Mouse (Mus musculus): ENCODE measurements around the gene Fam122a. TPM values are rescaled to one million over a fixed set of nuclear protein-coding genes. Genes with fewer than 3 reads are reported as not detected.

Fam122a gene
- polyA plus RNA-seq, 1 experiment = 28.4 TPM

DNA sequence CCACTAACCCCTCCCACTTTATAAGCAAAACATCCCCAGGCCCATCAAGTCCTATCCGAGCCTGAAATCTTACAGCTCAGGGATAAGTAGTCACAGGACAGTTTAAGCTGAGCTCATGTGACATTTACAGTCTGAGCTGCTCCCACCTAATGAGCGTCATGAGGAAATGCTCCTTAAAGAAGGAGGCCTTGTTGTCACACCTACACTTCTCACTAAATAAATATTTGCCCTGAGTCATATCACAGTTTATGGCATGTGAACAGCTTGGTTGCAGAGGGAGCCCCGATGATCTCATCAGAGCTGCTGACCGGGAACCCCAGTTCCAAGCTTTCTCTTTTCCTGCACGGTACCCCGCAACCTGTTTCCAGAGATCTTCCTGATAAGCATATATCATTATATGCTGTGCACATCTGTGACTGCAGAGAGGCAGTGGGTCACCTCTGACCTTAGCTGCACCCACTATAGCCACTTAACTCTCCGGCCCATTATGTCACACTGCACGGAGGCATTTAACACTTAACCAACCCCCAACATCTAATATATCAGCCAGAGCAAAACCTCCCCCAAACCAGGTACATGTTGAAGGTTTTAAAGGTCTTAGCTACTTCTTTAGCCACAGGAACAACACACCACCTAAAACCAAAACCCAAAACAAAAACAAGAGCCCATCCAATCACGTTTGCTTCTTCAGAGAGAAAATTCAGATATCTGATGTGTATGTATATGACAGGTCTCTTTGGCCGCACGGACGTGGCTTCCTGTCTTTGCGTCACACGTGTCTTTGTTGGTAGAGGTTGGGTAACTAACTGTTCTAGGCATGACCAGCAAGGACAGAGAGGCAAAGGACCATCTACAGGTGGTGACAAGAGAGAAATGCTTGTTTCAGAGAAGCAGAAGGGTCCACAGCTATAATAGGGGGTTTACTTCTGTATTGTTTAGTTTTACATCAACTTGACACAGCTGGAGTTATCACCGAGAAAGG, 37.8 kb upstream of the Fam122a start:
- Histone ChIP-seq H3K4me3 (replicated peaks; ENCODE audit: extremely low read depth, low read depth, low read length) (no peak overlapping the region), H3K4me1 (ENCODE audit: control insufficient read depth, insufficient read depth, low read length) (no peaks in the 10 kb centered on the region; the same call in 1 of the 2 replicates)
- no peak for DNase-seq
- TF ChIP-seq POLR2A (IDR thresholded peaks at IDR 0.05; ENCODE audit: borderline replicate concordance, extremely low read depth, low read depth, low read length) (no peak), CTCF (IDR thresholded peaks at IDR 0.05; ENCODE audit: insufficient read depth, low read length) (no peak)
- WGBS = 63% methylated on average over 15 of the region's 15 CpGs

DNA sequence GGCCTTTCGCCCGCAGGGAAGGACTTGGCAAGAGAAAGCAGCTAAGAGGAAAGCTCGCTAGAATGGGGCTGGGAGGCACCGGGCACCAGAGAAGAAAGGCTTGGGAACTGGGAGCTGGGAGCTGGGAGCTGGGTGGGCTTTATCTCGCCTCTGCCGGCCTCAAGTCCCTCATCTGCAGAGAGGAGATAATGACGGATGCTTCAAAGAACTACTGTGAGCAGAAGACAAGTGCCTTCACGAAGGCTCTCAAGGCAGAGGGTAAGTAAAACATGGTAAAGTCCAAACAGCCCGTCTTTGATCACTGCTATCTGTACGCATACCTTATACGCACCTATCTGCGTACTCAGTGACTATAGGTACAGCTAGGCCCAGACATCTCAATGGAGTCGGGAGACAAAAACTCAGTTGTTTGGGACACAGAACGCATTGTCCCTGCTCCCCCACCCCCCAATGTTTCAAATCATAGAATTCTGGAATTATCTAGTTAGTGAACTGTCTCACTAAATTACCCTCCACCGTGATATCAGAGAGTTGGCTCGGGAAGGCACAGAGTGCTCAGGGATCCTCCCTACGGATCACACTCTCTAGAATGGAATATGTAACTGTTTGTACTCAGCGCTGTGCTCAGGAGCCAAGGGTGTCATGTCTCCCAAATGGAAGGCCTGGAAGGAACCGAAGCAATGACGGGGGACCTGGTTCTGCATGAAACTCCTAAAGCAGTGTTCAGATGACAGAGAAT, 36.1 kb upstream of the Fam122a start:
- WGBS = 79% methylated on average over 20 of the region's 20 CpGs

DNA sequence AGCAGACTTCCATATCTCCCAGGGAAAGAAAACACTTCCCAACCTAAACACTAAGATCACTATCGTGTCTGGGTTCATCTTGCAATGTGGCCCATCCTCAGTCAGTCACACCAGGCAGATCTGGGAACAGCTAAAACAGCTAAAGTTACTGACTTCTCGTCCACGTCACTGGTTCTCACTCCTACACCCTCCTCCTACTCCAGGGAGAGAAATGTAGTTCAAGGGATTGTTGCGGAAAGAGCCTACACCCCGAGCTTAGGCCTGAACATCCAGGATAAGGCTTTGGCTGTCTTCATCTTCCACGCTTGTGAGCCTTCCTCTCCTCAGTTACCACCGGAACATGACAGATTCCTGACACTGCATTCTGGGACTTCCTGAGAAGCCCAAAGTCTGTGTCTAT, 34.8 kb upstream of the Fam122a start:
- no peak for TF ChIP-seq CTCF (IDR thresholded peaks at IDR 0.05; ENCODE audit: insufficient read depth, low read length)
- no peak for TF ChIP-seq POLR2A (IDR thresholded peaks at IDR 0.05; ENCODE audit: borderline replicate concordance, extremely low read depth, low read depth, low read length)
- 84% methylated on average over 7 of the region's 7 CpGs for WGBS
- H3K4me1 ChIP-seq (ENCODE audit: control insufficient read depth, insufficient read depth, low read length) = peaks cover 2% of the 10 kb centered on the region; the same call in 1 of the 2 replicates
- H3K4me3 ChIP-seq (replicated peaks; ENCODE audit: extremely low read depth, low read depth, low read length) = no peak overlapping the region
- no peak for DNase-seq

More for the DNA sequence above, 36.1 kb upstream of the Fam122a start:
- no peaks in the 10 kb centered on the region; the same call in 1 of the 2 replicates for H3K4me1 ChIP-seq (ENCODE audit: control insufficient read depth, insufficient read depth, low read length)
- TF ChIP-seq POLR2A (IDR thresholded peaks at IDR 0.05; ENCODE audit: borderline replicate concordance, extremely low read depth, low read depth, low read length) = no peak
- no peak for TF ChIP-seq CTCF (IDR thresholded peaks at IDR 0.05; ENCODE audit: insufficient read depth, low read length)
- no peak overlapping the region for H3K4me3 ChIP-seq (replicated peaks; ENCODE audit: extremely low read depth, low read depth, low read length)
- DNase-seq = no peak

DNA sequence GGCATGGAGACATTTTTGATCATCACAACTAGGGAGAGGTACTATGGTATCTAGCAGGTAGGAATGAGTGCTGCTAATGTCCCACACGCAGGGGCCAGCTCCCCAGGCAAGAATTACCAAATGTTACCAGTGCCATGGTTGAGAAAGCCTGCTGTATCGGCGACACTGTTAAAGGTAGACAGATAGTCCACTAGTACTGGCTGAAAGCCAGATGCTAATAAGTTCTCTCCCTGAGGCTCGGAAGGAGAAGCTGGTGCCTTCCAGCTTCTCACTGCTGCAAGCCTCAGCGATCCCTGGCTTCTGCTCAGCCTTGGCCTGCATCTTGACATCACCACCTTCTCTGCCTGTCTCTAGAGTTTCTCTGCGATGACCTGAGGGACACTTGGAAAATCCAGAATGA, 32.2 kb upstream of the Fam122a start:
- 79% methylated on average over 6 of the region's 6 CpGs for WGBS
- DNase-seq = no peak
- TF ChIP-seq CTCF (IDR thresholded peaks at IDR 0.05; ENCODE audit: insufficient read depth, low read length) = no peak
- no peak for TF ChIP-seq POLR2A (IDR thresholded peaks at IDR 0.05; ENCODE audit: borderline replicate concordance, extremely low read depth, low read depth, low read length)
- Histone ChIP-seq H3K4me3 (replicated peaks; ENCODE audit: extremely low read depth, low read depth, low read length) (no peak overlapping the region), H3K4me1 (ENCODE audit: control insufficient read depth, insufficient read depth, low read length) (0 out of 2 replicates have a peak, but pooled peaks cover 2% of the 10 kb centered on the region)

DNA sequence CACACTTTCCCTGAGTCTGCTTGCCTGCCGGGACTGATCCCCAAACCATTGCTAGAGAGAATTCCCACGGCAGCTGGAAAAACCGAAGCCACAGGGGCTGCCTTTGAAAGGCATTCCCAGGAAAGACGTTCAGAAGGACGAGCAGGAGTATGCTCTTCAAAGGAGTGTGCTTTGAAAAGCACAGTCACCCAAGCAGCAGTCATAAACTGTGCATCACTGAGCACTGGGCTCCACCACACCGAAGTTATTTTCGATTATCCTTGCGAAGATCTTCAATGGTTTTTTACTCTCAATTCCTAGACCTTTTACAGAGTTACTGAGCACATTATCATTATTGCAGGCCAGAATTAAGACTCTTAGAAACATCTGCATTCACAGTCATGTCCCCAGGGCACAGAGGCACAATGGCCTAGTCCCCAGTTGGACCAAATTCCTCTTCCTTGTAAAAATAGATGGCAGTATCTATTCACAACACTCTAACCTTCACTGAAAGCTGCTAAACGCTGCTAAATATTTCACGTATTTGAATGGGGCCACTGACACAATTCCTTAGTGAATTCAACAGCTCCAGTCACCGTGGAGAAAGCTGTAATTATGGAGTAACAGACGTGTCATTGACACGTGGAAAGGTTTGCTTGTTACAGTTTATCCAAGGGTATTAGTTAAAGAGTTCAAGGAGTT, 31.1 kb upstream of the Fam122a start:
- Histone ChIP-seq H3K4me1 (ENCODE audit: control insufficient read depth, insufficient read depth, low read length) (0 out of 2 replicates have a peak, but pooled peaks cover 2% of the 10 kb centered on the region), H3K4me3 (replicated peaks; ENCODE audit: extremely low read depth, low read depth, low read length) (no peak overlapping the region)
- WGBS = 66% methylated on average over 13 of the region's 13 CpGs
- DNase-seq = no peak
- TF ChIP-seq POLR2A (IDR thresholded peaks at IDR 0.05; ENCODE audit: borderline replicate concordance, extremely low read depth, low read depth, low read length) (no peak), CTCF (IDR thresholded peaks at IDR 0.05; ENCODE audit: insufficient read depth, low read length) (no peak)

DNA sequence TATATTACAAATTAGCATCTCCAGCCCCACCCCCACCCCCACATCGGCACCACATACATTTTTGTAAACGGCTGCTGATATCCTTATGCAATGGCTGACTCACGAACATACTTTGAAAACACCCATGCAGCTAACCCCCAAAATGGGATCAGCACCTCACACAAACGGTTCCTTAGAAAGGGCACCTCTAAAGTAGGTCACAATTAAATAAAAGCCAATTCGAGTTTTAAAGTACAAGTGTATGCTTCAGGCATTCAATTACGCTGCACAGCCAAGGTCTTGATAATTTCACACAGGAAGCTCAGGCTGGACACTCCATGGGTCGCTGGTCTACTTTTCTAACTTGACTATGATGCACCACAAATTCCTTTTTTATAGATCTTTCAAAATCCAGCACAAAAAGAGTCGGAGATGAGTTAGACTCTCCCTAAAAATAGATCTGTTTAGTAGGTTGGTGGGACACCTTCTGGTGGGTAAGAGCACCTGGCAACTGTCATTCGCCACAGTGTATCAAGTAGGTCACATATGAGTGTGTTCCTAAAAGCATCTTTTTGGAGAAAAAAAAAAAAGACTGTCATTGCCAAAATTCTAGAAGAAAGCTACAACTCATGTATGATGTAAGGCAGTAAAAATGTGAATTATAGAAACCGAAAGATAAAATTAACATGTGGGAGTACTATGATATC, 25.7 kb upstream of the Fam122a start:
- Histone ChIP-seq H3K4me1 (ENCODE audit: control insufficient read depth, insufficient read depth, low read length) (peaks cover 2% of the 10 kb centered on the region; the same call in 1 of the 2 replicates), H3K4me3 (replicated peaks; ENCODE audit: extremely low read depth, low read depth, low read length) (no peak overlapping the region)
- TF ChIP-seq POLR2A (IDR thresholded peaks at IDR 0.05; ENCODE audit: borderline replicate concordance, extremely low read depth, low read depth, low read length) = no peak
- no peak for TF ChIP-seq CTCF (IDR thresholded peaks at IDR 0.05; ENCODE audit: insufficient read depth, low read length)
- WGBS = 75% methylated on average over 10 of the region's 10 CpGs
- no peak for DNase-seq

DNA sequence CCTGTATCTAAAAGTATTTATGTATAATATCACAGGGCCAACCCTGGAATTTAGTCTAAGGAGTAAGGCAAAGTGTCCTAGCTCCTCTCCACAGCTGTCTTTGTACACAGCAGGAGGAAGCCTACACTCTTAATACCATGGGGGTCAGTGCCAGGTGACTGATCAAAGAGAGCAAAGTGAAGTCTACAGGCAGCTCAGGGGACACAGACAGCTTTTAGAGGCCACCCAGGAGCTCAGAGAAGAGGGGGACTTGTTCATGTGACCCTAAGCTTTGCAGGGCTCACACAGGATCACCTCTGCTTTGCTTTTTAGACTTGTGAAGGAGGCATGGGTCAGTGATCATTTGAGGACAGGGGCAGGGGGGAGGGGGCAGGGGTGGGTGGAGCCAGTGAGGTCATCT, 24.4 kb upstream of the Fam122a start:
- TF ChIP-seq CTCF (IDR thresholded peaks at IDR 0.05; ENCODE audit: insufficient read depth, low read length) (no peak), POLR2A (IDR thresholded peaks at IDR 0.05; ENCODE audit: borderline replicate concordance, extremely low read depth, low read depth, low read length) (no peak)
- no peak for DNase-seq
- Histone ChIP-seq H3K4me1 (ENCODE audit: control insufficient read depth, insufficient read depth, low read length) (no peaks in the 10 kb centered on the region; the same call in 1 of the 2 replicates), H3K4me3 (replicated peaks; ENCODE audit: extremely low read depth, low read depth, low read length) (no peak overlapping the region)

DNA sequence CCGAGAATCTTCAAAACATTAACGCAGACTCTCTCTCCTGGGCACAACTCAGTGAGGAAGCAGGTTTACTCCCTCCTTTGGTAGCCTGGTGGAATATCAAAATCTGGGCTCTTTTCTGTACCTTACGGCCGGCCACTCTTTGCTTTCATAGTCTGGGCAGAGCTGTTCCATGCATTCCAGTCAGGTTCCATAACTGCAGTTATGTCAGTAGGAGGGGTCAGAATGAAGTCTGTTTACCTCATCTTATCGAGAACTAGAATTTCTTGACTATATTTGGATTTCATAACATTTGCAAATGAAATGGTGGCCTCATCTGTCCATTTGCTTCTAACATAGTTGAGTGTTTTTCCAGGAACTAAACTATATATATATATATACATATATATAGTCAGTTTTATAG, 23.3 kb upstream of the Fam122a start:
- WGBS = 51% methylated on average over 5 of the region's 5 CpGs
- TF ChIP-seq POLR2A (IDR thresholded peaks at IDR 0.05; ENCODE audit: borderline replicate concordance, extremely low read depth, low read depth, low read length) (no peak), CTCF (IDR thresholded peaks at IDR 0.05; ENCODE audit: insufficient read depth, low read length) (no peak)
- no peak for DNase-seq

More for the DNA sequence above, 23.3 kb upstream of the Fam122a start:
- Histone ChIP-seq H3K4me1 (ENCODE audit: control insufficient read depth, insufficient read depth, low read length) (no peaks in the 10 kb centered on the region; the same call in 1 of the 2 replicates), H3K4me3 (replicated peaks; ENCODE audit: extremely low read depth, low read depth, low read length) (no peak overlapping the region)

All from lung, adult 2 months (tissue).